Mouse (Mus musculus): ENCODE data around the gene Astn1.

Gene Astn1

GRCm38 (mm10) chr1:158361964-158362291 is at the start of gene Astn1:
Gene Astn1, plus strand, starts transcription at chr1:158362273.
- DNase-seq (ENCODE audit: low read depth): no peak

DNA sequence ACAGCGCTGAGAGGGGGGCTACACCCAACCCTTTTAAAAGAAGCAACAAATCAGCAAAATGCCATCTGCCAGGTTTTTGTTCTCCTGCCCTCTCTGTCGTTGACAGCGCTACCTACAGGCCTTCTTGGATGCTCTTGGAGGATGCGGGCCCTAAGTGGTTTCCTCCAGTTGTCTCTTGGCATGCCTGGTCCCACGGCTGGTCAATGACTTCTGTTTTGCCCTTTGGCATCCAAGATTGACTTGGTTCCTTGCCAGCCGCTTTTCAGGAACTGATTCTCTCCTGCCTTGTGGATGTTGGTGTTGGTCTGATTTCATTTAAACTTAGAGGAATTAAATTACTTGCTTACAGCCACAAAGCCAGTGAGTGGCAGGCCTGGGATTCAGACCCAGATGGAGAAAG is 38.7 kb upstream of the Astn1 start:
- DNase-seq (ENCODE audit: low read depth): no peak

DNA sequence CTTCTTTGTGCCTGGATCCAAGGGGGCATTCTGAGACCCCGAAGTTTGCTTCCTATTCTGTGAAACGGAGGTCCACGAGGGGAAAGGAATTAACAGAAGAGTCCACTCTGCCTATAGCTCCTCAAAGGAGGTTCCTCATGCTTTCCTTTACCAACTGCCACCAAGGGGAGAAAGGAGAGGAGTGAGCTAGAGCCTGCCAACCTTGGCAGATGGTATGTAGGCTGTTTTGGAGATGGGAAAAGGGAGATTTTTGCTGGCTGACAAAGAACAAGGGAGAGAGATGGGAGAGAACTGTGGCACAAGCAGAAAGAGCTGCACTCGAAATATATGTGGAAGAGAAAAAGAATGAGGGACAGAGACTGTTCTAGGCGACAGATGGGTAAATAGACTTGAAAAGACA is 33.9 kb upstream of the Astn1 start:
- no peak for DNase-seq (ENCODE audit: low read depth)

- DNase-seq (ENCODE audit: low read depth): no peak
Observed at GRCm38 (mm10) chr1:158328839-158329238, 33.2 kb upstream of the Astn1 start.

DNA sequence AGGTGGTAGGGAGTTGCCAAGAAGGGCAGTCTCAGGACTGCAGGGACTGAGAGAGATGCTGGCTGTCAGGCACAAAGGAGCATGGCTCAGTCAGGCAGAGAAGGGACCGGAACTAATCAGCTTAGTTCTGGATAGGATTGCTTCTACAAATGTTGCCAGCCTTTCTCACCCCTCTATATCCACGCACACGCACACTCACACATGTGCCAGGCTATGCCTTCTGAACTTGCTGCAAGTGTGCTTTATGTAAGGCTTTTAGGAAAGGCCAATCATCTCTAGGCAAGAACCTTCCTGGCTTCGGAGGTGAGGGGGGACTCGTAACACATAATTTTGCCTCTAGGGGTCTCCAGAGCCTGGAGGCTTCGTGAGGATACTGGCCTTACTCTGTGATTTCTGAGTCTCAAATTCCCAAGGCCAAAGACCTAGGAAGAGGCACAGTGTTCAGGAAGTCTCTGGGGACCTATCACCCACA is 18.8 kb upstream of the Astn1 start:
- DNase-seq (ENCODE audit: low read depth): no peak

GRCm38 (mm10) chr1:158353656-158354371 is 8.3 kb upstream of the Astn1 start:
- no peak for DNase-seq (ENCODE audit: low read depth)

DNA sequence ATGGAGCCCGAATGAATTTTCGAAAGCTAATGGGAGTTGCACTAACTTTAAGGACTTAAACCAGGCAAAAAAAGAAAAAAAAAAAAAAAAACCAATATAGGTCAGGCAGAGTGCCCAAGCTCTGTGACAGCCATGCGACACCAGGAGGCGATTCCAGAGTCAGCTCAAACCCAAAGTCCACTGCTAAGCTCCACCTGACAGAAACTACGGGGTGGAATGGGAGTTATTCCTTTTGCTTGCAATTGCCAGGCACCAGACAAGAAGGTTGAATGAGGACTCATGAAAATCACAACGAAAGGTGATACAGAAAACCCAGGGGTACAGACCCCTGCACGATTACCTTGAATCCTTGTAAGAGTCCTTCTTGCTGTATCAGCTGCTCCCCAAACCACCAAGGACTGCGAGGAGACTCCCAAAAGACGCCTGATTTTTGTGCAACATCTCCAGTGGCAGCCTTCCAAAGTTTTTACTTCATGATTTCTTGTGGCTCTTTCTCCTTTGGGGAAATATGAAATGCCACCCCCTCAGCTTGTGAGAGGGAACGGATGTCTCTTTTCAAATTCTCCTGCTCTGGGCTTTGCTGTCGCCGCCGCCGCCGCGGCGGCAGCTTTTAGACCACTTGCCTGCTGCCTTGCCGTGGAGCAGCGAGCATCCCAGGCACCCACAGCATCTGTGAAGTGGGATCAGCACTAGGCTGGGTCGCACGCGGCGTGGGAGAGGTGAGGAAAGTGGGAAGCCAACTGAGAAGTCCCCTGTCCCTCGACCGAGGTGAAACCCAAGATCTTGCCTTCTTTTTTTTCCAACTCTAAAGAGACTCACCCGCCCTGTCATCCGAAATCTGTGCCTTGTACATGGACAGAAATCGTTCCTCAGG is 6.7 kb upstream of the Astn1 start:
- DNase-seq (ENCODE audit: low read depth): no peak

GRCm38 (mm10) chr1:158356051-158356461 is 6.0 kb upstream of the Astn1 start, which contains the start of gene Brinp2:
Gene Brinp2, minus strand, starts transcription at chr1:158356326.
- DNase-seq (ENCODE audit: low read depth): peak; percentile 0

DNA sequence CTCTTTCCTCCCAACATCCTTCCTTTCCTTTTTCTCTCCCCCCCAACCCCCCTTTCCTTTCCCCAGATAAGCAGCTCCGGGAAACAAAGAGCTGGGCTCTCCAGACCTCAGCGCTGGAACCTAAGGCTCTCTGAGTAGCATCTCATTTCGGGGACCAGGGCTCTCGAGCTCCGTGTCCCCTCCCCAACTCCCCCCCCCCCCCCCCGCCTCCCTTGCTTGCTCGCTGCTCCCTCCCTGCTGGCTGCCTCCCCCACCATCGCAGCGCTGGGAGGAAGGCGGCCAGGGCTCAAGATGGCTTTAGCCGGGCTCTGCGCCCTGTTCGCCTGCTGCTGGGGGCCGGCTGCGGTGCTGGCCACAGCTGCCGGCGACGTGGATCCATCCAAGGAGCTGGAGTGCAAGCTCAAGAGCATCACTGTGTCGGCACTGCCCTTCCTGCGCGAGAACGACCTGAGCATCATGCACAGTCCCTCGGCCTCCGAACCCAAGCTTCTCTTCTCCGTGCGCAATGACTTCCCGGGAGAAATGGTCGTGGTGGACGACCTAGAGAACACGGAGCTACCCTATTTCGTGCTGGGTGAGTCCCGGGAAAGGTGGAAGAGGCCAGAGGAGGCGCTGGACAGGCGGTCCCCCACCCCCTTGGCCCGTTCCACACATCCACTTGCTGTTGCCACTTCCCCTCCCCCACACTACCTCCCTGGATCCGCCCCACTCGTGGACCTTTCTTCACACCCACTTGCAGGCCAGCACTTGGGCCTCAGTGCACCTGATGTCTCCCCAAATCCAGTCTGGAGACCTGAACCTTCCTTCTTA is 424 bp downstream of the Astn1 start:
- DNase-seq (ENCODE audit: low read depth): no peak

- no peak for DNase-seq (ENCODE audit: low read depth)
Observed at GRCm38 (mm10) chr1:158364461-158364860, 2.4 kb downstream of the Astn1 start.

DNA sequence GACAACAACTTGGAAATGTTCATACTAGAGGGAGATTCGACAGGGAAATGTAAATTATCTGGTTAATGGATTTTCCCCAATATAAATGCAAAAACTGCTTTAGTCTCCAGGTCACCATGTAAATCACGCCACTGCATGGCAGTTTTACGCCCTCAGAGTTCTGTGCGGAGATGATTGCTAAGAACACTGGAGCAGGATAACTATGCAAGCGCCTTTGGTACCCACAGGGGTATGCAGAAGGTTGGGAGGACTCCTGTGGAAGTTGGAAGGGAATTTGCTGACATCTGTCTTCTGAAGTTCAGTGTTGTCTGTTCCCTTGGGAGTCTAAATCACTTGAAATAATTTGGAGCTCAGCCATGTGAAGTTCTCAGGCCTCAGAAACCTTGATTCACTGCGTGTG is 20.2 kb downstream of the Astn1 start:
- DNase-seq (ENCODE audit: low read depth): no peak

GRCm38 (mm10) chr1:158383210-158383609 is 21.1 kb downstream of the Astn1 start:
- no peak for DNase-seq (ENCODE audit: low read depth)

DNA sequence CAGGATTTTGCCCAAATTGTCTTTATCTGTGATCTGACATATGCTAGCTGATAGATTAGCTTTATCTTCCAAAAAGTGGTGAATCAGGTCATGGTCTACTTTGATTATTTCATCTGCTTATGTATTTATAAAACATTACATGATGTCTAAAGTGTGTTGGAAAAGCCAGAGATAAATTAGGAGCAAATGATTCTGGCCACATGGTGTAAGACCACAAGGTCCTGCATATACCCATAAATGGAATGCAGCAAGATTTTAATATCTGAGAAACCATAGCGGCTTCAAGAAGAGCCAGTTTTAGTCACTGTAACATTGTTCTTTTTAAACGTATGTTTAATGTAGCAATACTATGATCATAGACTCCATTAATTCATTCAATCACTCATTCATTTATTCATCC is 23.2 kb downstream of the Astn1 start:
- no peak for DNase-seq (ENCODE audit: low read depth)

DNA sequence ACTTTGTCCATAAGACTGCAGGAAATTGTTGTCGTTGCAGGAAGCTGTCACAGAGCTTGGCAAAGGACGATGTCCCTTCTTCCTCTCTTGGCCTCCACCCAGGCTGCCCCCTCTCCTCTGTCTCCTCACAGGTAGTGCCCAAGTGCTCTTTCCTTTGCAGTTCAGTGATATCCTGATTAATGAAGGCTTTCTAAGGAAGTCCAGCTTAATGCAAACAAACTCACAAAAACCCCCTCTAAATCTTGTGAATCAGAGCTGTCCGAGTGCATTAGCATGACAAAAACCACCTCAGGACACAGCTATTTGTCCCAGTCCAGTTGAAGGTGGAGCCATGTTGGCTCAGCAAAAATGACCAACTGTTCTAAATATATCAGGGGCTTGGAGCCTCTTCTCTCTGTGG is 24.7 kb downstream of the Astn1 start:
- no peak for DNase-seq (ENCODE audit: low read depth)

GRCm38 (mm10) chr1:158388995-158389394 is 26.9 kb downstream of the Astn1 start:
- no peak for DNase-seq (ENCODE audit: low read depth)

DNA sequence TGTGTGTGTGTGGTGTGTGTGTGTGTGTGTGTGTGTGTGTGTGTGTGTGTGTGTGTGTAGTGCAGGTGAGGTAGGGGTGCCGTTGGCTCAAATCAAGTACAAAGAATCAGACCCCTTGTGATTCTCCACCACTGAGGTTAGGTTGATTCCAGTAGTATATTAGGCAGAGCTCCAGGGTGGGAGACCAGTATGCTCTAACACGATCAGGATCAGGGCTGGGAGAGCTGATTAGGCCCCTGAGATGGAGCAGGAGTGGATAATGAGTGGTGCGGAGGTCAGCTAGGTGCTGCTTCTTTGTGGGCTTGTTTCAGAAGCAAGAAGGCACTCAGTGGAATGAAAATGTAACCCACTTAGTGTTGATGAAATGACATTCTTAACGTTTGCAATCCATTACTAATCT is 28.6 kb downstream of the Astn1 start:
- no peak for DNase-seq (ENCODE audit: low read depth)

DNA sequence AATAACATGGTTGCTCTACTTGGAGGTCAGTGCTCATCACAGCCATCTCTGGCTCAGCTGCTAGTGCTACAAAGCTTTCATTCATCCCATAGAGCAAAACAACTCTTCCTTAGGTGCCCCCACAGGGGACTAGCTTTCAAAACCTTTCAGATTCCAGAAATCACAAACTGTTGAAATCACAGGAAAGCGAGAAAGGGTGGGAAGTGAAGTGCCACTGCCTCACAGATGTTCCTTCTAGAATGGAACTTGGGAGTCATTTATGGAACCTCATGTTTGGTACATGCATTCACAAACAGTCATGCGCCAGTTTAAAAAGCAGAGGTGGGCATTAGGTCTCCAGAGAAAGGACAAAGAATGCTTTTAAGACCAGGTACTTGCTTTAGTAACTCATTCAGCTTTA is 35.0 kb downstream of the Astn1 start:
- DNase-seq (ENCODE audit: low read depth): no peak

DNA sequence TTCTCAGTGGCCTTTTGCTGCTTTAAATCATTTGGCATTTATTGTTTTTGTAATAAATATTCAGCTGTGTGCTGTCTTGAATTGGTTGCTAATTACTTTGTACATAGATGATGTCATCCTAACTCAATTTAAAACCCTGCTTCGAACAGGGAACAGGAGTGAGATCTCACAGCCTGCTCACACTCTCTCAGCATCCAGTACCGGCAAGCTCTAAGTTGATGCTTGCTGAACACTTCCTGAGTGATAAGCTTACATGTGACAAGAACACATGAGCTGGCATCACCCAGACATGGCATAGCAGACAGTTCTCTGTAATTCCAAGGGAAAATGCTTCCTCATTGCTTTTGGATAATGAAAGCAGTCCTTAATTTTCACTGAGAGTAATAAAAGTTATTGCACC is 38.8 kb downstream of the Astn1 start:
- DNase-seq (ENCODE audit: low read depth): no peak

DNA sequence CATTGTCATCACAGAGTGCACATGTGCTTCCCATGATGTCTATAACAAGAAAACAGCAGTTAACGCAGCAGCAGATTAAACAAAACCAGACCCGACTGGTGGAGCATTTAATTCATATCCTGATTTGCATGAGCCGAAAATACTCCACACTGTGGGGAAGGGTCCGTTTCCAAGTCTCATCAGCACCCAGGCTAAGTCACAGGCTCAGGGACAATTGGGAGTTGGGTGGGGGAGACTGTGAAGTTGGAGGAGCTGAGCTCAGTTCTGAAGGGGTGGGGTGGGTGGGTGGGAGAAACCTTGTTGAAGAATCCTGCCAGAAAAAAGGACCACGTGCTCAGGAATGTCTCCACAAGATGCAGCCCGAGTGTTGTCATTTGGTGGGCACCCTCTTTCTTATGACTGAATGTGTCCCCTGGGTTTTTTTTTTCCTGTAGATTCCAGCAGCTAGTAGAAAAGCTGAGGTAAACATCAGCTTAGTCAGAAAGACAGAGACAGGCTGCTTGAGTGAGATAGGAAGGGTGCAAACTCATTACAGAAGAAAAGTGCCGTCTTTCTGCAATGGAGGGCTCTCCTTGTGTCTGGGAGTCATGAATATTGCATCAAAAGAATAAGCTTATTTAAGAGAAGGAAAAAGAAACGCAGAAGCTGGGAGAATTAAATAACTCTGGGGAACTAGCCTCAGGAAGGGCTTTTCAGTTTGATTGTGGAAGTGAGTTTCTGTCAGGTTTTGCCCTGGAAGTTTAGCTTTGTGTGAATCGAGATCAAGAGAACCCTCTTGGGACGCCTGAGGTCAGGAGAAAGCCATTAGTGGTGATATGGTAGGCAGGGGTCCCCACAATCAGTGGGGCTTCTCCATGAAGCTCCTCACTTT is 44.1 kb downstream of the Astn1 start:
- DNase-seq (ENCODE audit: low read depth): no peak

- DNase-seq (ENCODE audit: low read depth): no peak
Observed at GRCm38 (mm10) chr1:158408124-158408523, 46.1 kb downstream of the Astn1 start.

- no peak for DNase-seq (ENCODE audit: low read depth)
Observed at GRCm38 (mm10) chr1:158411146-158411545, 49.1 kb downstream of the Astn1 start.

DNA sequence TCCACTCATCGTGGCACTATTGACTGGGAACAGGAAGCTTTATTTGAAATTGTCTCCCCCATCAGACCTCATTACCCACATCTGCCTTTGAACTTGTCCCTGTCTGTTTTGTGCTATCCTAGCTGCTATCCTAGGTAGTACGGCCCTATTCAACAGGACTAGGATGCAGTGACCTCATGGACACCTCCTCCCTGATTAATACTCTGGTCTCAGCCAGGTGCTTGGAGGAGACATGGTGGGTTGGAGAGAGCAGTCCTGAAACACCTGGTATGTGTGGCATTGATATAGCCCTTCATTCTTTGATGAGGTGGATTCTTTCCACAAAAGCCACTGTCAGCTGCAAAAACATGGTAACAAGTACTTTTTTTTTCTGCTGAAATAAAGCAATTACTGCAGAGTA is 52.1 kb downstream of the Astn1 start:
- DNase-seq (ENCODE audit: low read depth): no peak
